Mouse (Mus musculus) stomach, postnatal 0 days (tissue): ENCODE data around the gene Diaph3. TPM values are rescaled to one million over a fixed set of nuclear protein-coding genes. Genes with fewer than 3 reads are reported as not detected.

Source experiments
- ATAC-seq: fragments of 200-750 bp; cut with Nextera tagmentation; 2 replicates; pipeline ENCODE4 v1.8.0; 2017; ENCODE audit not compliant: low FRiP score, low TSS enrichment
- DNase-seq: peaks from one replicate; pipeline ENCODE4 v3.0.0-alpha.2; 2016; ENCODE audit warnings: low spot score
- H3K27ac ChIP-seq: fragments of 300-500 bp; sonication (generic); replicated peaks from 2 replicates; pipeline ENCODE4 v1.5.1; 2014; ENCODE audit warnings: mild to moderate bottlenecking, control low read depth
- H3K27me3 ChIP-seq: fragments of 300-500 bp; sonication (generic); 2 replicates; pipeline ENCODE4 v1.6.1; 2014; ENCODE audit warnings: low read length; ENCODE audit not compliant: control insufficient read depth, insufficient read depth
- H3K36me3 ChIP-seq: fragments of 300-500 bp; sonication (generic); 2 replicates; pipeline ENCODE4 v1.6.1; 2014; ENCODE audit warnings: low read length, mixed read lengths; ENCODE audit not compliant: control insufficient read depth, insufficient read depth
- H3K4me1 ChIP-seq: fragments of 300-500 bp; sonication (generic); replicated peaks from 2 replicates; pipeline ENCODE4 v1.6.1; 2014; ENCODE audit warnings: antibody characterized with exemption; ENCODE audit not compliant: control insufficient read depth, insufficient read depth
- H3K4me2 ChIP-seq: fragments of 300-500 bp; sonication (generic); replicated peaks from 2 replicates; pipeline ENCODE4 v1.6.1; 2014; ENCODE audit warnings: low read depth, mild to moderate bottlenecking, control low read depth, moderate library complexity
- H3K4me3 ChIP-seq: fragments of 300-500 bp; sonication (generic); 2 replicates; pipeline ENCODE4 v1.5.1; 2014; ENCODE audit warnings: low read depth, low read length, control low read depth
- H3K9ac ChIP-seq: fragments of 300-500 bp; sonication (generic); 2 replicates; pipeline ENCODE4 v1.6.1; 2014; ENCODE audit warnings: mild to moderate bottlenecking, low read length, control low read depth, mixed read lengths
- H3K9me3 ChIP-seq: fragments of 300-500 bp; sonication (generic); 2 replicates; pipeline ENCODE4 v1.6.1; 2016; ENCODE audit warnings: low read length; ENCODE audit not compliant: control insufficient read depth
- CTCF ChIP-seq: IDR thresholded peaks from 2 replicates; pipeline ENCODE4 v1.5.1; 2016; ENCODE audit warnings: antibody characterized with exemption, low read depth, mild to moderate bottlenecking, moderate library complexity
- EP300 ChIP-seq: optimal IDR thresholded peaks from 2 replicates; pipeline ENCODE3; 2016; ENCODE audit warnings: antibody characterized with exemption
- WGBS: fragments of 180-500 bp; shearing (Covaris S2); extraction: QIAGEN DNeasy Blood & Tissue Kit; methylation state at CpG from one replicate; pipeline ENCODE4 v1.1.7; 2014; 5-methylcytosine and 5-hydroxymethylcytosine counted together
- polyA plus RNA-seq: library from polyadenylated mRNA; unstranded; fragments of >200 nt; fragmentation: Nextera tagmentation; extraction: Ambion mirVana; gene quantifications from 2 replicates; pipeline ENCODE4 v1.2.1, GENCODE M21; 2015

Gene Diaph3
- polyA plus RNA-seq, 1 experiment from 2014 or later = 3.5 TPM

- no peaks in the 10 kb centered on the region for H3K4me1 ChIP-seq
- H3K4me3 ChIP-seq = no peak overlapping the region
- no peaks in the 10 kb centered on the region for H3K9me3 ChIP-seq
- H3K36me3 ChIP-seq = no peaks in the 10 kb centered on the region
- 40% methylated on average over 3 of the region's 3 CpGs for WGBS
- peak; percentile 81; the same call in 1 of the 2 replicates for ATAC-seq
- no peak overlapping the region for H3K4me2 ChIP-seq
- no peaks in the 10 kb centered on the region for H3K27me3 ChIP-seq
- peak; percentile 24 for DNase-seq
- H3K27ac ChIP-seq = no peak overlapping the region
- TF ChIP-seq EP300 (no peak), CTCF (no peak)
- no peak overlapping the region for H3K9ac ChIP-seq
Observed at GRCm38 (mm10) chr14:87146704-87147103, 5.7 kb upstream of the Diaph3 start.

DNA sequence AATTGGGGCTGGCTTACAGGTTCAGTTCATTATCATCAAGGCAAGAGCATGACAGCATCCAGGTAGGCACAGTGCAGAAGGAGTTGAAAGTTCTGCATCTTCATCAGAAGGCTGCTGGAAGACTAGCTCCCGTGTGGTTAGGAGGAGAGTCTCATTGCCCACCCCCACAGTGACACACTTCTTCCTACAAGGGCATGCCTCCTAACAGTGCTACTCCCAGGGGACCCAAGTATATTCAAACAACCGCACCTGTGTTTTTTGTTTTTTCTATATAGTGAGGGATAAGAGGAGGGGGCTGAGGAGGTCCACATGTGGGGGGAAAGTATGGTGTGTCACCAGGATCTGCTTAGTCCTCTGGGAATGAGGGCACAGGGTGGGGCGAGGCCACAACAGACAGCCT is 4.3 kb upstream of the Diaph3 start:
- Histone ChIP-seq H3K4me3 (no peak overlapping the region), H3K27me3 (no peaks in the 10 kb centered on the region), H3K4me2 (no peak overlapping the region), H3K4me1 (no peaks in the 10 kb centered on the region), H3K36me3 (no peaks in the 10 kb centered on the region), H3K27ac (no peak overlapping the region), H3K9me3 (no peaks in the 10 kb centered on the region), H3K9ac (no peak overlapping the region)
- TF ChIP-seq EP300 = no peak
- TF ChIP-seq CTCF = no peak
- DNase-seq (no peak), ATAC-seq (no peak)
- 79% methylated on average over 3 of the region's 3 CpGs for WGBS

DNA sequence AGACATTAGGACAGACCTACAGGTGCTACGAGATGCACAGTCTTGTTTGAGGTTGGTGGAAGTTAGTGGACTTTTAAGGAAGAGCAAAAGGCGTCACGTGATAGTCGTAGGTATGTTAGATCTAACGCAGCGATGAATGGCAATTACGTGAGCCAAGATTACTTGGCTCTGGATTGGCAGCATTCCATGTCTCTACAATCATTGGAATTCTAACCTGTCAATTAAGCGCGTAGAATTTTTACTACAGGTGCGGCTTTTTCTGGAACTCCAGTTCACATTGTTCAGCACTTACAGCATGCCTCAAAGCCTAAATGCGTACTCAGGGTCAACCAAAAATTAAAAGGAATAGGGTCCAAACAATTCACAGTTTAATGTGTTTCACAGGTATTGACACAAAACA is 742 bp upstream of the Diaph3 start:
- H3K27ac ChIP-seq = no peak overlapping the region; the same call in 1 of the 2 replicates
- no peak; the same call in 1 of the 2 replicates for ATAC-seq
- H3K4me1 ChIP-seq = no peaks in the 10 kb centered on the region
- no peaks in the 10 kb centered on the region for H3K9me3 ChIP-seq
- no peaks in the 10 kb centered on the region for H3K36me3 ChIP-seq
- WGBS = 59% methylated on average over 11 of the region's 11 CpGs
- TF ChIP-seq EP300 (no peak), CTCF (no peak)
- H3K4me3 ChIP-seq = peak overlapping the region; percentile 65; the same call in 1 of the 2 replicates
- H3K4me2 ChIP-seq = peak overlapping the region; percentile 88
- H3K9ac ChIP-seq = no peak overlapping the region
- no peaks in the 10 kb centered on the region for H3K27me3 ChIP-seq
- no peak for DNase-seq

DNA sequence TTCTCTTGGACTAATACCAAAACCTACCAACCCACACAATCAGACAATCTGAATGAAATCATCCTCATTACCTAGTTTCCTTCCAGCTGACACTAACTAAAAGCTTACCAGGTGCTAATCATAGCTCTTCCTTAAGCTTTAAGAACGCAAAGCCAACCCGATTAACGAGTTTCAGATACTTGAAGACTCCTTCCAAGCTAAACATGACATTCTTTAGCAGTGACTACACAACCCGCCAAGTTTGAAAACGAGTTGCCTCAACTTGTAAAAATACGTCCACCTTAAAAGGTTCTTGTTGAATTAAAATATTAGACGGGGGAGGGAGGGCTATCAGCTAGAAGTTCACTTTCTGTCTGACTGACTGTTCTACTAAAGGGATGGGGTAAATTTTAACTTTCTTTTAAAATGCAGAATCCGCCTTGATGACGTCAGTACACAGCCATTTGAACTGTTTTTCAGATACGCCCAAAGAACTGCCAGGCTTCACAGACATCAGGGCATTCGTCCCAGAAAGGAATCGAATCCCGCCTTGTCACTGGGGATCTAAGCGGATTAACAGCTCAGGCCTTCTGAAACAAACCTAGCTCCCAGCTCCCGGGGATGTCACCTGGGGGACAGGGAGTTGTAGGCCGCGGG is 590 bp downstream of the Diaph3 start:
- Histone ChIP-seq H3K36me3 (no peaks in the 10 kb centered on the region), H3K9ac (peak overlapping the region; percentile 66), H3K4me2 (peak overlapping the region; percentile 88), H3K4me1 (no peaks in the 10 kb centered on the region), H3K4me3 (peak overlapping the region; percentile 65), H3K27ac (peak overlapping the region; percentile 45; the same call in 1 of the 2 replicates), H3K27me3 (no peaks in the 10 kb centered on the region), H3K9me3 (no peaks in the 10 kb centered on the region)
- DNase-seq = no peak
- peak; percentile 34; the same call in 1 of the 2 replicates for ATAC-seq
- TF ChIP-seq CTCF (no peak), EP300 (peak; percentile 36)
- under 1% methylated on average over 17 of the region's 17 CpGs for WGBS

GRCm38 (mm10) chr14:87126076-87126639 is 14.9 kb downstream of the Diaph3 start:
- Histone ChIP-seq H3K27ac (no peak overlapping the region), H3K9me3 (no peaks in the 10 kb centered on the region), H3K4me1 (no peaks in the 10 kb centered on the region), H3K9ac (no peak overlapping the region), H3K4me3 (no peak overlapping the region), H3K36me3 (no peaks in the 10 kb centered on the region), H3K4me2 (no peak overlapping the region), H3K27me3 (no peaks in the 10 kb centered on the region)
- no peak for ATAC-seq
- WGBS = 48% methylated on average over 6 of the region's 6 CpGs
- no peak for DNase-seq
- TF ChIP-seq CTCF = no peak
- no peak for TF ChIP-seq EP300

GRCm38 (mm10) chr14:87125492-87125891 is 15.5 kb downstream of the Diaph3 start:
- 69% methylated on average over 5 of the region's 5 CpGs for WGBS
- Histone ChIP-seq H3K4me1 (no peaks in the 10 kb centered on the region), H3K4me3 (no peak overlapping the region), H3K9me3 (no peaks in the 10 kb centered on the region), H3K27me3 (no peaks in the 10 kb centered on the region), H3K27ac (no peak overlapping the region), H3K36me3 (no peaks in the 10 kb centered on the region), H3K9ac (no peak overlapping the region), H3K4me2 (no peak overlapping the region)
- DNase-seq (no peak), ATAC-seq (no peak)
- TF ChIP-seq EP300 (no peak), CTCF (no peak)
